Comparison of ENCODE assay signal across 26 mouse cellular contexts in genomic region chr6:118771121-118771520, GRCm38 (mm10).
DNase-seq lines count a peak whose midpoint lies in the region; ATAC-seq and TF ChIP-seq lines count a peak whose summit lies in the region.
"Had no signal": no experiment of that assay in that cellular context is flagged by ENCODE, and none has a peak within 500 bp of the region (broad histone marks: within the 10 kb centered on the region; RNA-seq: fewer than 3 reads in every experiment).

No protein-coding gene starts in this region.

- peak overlapping the region; percentile 53 for H3K4me2 ChIP-seq in liver, embryonic 13.5 days
- no peak overlapping the region for H3K4me2 ChIP-seq in hindbrain, postnatal 0 days (ENCODE audit: low read depth, low read length)
- H3K4me2 ChIP-seq: embryonic facial prominence, embryonic 13.5 days; heart, embryonic 15.5 days; hindbrain, embryonic 13.5 days; midbrain, embryonic 15.5 days; neural tube, embryonic 12.5 days had no signal

- DNase-seq in c-Kit-negative CD71-positive TER-119-positive erythroid progenitor cells, embryonic 14.5 days (ENCODE audit: low read depth, low spot score): peak; percentile 47
- peak; percentile 60 for DNase-seq in liver, embryonic 13.5 days
- DNase-seq in hindbrain, postnatal 0 days (ENCODE audit: low spot score): no peak
- DNase-seq in forebrain, embryonic 10.5 days (ENCODE audit: extremely low spot score, low spot score): no peak
- no peak for DNase-seq in right cerebral cortex, postnatal 4 days
- DNase-seq: adrenal gland, postnatal 25 days; cerebellum, adult 18-20 months; cerebellum, postnatal 25 days; embryo, embryonic 11 days; gastrocnemius, postnatal 25 days; heart, postnatal 36 days; kidney, adult 18-20 months; lung, adult 18-20 months; lung, postnatal 10 days; right cerebral cortex, postnatal 14 days; thymus, postnatal 4 days had no signal

- H3K4me3 ChIP-seq in liver, embryonic 13.5 days (replicated peaks): no peak overlapping the region
- no peak overlapping the region for H3K4me3 ChIP-seq in hindbrain, postnatal 0 days (ENCODE audit: low read length)
- H3K4me3 ChIP-seq in forebrain, embryonic 10.5 days: no peak overlapping the region
- H3K4me3 ChIP-seq: embryonic facial prominence, embryonic 13.5 days; heart, embryonic 15.5 days; hindbrain, embryonic 13.5 days; midbrain, embryonic 15.5 days; neural tube, embryonic 12.5 days had no signal

- H3K9ac ChIP-seq in liver, embryonic 13.5 days: peak overlapping the region; percentile 58
- H3K9ac ChIP-seq in hindbrain, postnatal 0 days (replicated peaks; ENCODE audit: low read length): no peak overlapping the region
- H3K9ac ChIP-seq: embryonic facial prominence, embryonic 13.5 days; heart, embryonic 15.5 days; hindbrain, embryonic 13.5 days; midbrain, embryonic 15.5 days; neural tube, embryonic 12.5 days had no signal

- peak; percentile 54; the same call in 1 of the 2 replicates for ATAC-seq in erythroblast, adult 5-6 weeks (replicated peaks; ENCODE audit: low FRiP score, poor library complexity, severe bottlenecking)
- peak; percentile 94 for ATAC-seq in liver, embryonic 13.5 days (ENCODE audit: low read depth)
- ATAC-seq in megakaryocyte-erythroid progenitor cell, adult 5-6 weeks (replicated peaks; ENCODE audit: low FRiP score, low TSS enrichment, poor library complexity, severe bottlenecking): peak; percentile 93
- no peak for ATAC-seq in hindbrain, postnatal 0 days
- ATAC-seq: forebrain, embryonic 16.5 days; inflammation-experienced regulatory T-cells, adult 6 months; midbrain, embryonic 15.5 days had no signal

- 11% methylated on average over 4 of the region's 4 CpGs for WGBS in liver, embryonic 13.5 days (ENCODE audit: insufficient replicate concordance)
- 86% methylated on average over 4 of the region's 4 CpGs for WGBS in hindbrain, postnatal 0 days
- WGBS in forebrain, embryonic 10.5 days: 88% methylated on average over 4 of the region's 4 CpGs

- H3K36me3 ChIP-seq in liver, embryonic 13.5 days: no peaks in the 10 kb centered on the region
- no peaks in the 10 kb centered on the region for H3K36me3 ChIP-seq in hindbrain, postnatal 0 days (ENCODE audit: insufficient read depth, low read length)
- H3K36me3 ChIP-seq in forebrain, embryonic 10.5 days (replicated peaks): no peaks in the 10 kb centered on the region
- H3K36me3 ChIP-seq: neural tube, embryonic 12.5 days had no signal

- no peaks in the 10 kb centered on the region for H3K9me3 ChIP-seq in liver, embryonic 13.5 days (replicated peaks)
- H3K9me3 ChIP-seq in hindbrain, postnatal 0 days (ENCODE audit: low read length): no peaks in the 10 kb centered on the region
- 0 out of 2 replicates have a peak, but pooled peaks cover 3% of the 10 kb centered on the region for H3K9me3 ChIP-seq in forebrain, embryonic 10.5 days
- H3K9me3 ChIP-seq: embryonic facial prominence, embryonic 13.5 days; heart, embryonic 15.5 days; hindbrain, embryonic 13.5 days; midbrain, embryonic 15.5 days; neural tube, embryonic 12.5 days had no signal

- H3K27ac ChIP-seq in liver, embryonic 13.5 days: peak overlapping the region; percentile 89
- no peak overlapping the region for H3K27ac ChIP-seq in hindbrain, postnatal 0 days
- no peak overlapping the region for H3K27ac ChIP-seq in forebrain, embryonic 10.5 days
- H3K27ac ChIP-seq: embryonic facial prominence, embryonic 13.5 days; heart, embryonic 15.5 days; hindbrain, embryonic 13.5 days; kidney, postnatal 0 days; midbrain, embryonic 15.5 days; neural tube, embryonic 12.5 days had no signal

- peaks cover 45% of the 10 kb centered on the region for H3K4me1 ChIP-seq in liver, embryonic 13.5 days (replicated peaks)
- H3K4me1 ChIP-seq in hindbrain, postnatal 0 days (ENCODE audit: insufficient read depth, low read length): no peaks in the 10 kb centered on the region
- no peaks in the 10 kb centered on the region for H3K4me1 ChIP-seq in forebrain, embryonic 10.5 days
- H3K4me1 ChIP-seq: embryonic facial prominence, embryonic 13.5 days; hindbrain, embryonic 13.5 days; midbrain, embryonic 15.5 days; neural tube, embryonic 12.5 days had no signal

- no peaks in the 10 kb centered on the region for H3K27me3 ChIP-seq in liver, embryonic 13.5 days
- H3K27me3 ChIP-seq in hindbrain, postnatal 0 days (ENCODE audit: insufficient read depth, low read length): no peaks in the 10 kb centered on the region
- H3K27me3 ChIP-seq in forebrain, embryonic 10.5 days (ENCODE audit: poor library complexity, severe bottlenecking): no peaks in the 10 kb centered on the region
- H3K27me3 ChIP-seq: embryonic facial prominence, embryonic 13.5 days; heart, embryonic 15.5 days; hindbrain, embryonic 13.5 days; midbrain, embryonic 15.5 days; neural tube, embryonic 12.5 days had no signal

- no peak for TF ChIP-seq CTCF in hindbrain, postnatal 0 days (IDR thresholded peaks at IDR 0.05; ENCODE audit: low read depth)

Comparison
In these comparisons a context has a peak if more than half of its experiments do, and no peak if none do; other contexts are left out.
1. DNase-seq: peak in c-Kit-negative CD71-positive TER-119-positive erythroid progenitor cells, embryonic 14.5 days (single experiment) and liver, embryonic 13.5 days (single experiment); none in hindbrain, postnatal 0 days (single experiment), forebrain, embryonic 10.5 days (single experiment) and right cerebral cortex, postnatal 4 days (single experiment).